Mouse (Mus musculus) fibroblast of lung, adult 2 months (primary cell): Measurements from ENCODE around the gene Eif2s2.

Source experiments
- DNase-seq: peaks from one replicate; pipeline ENCODE4 v3.0.0-alpha.2; 2011; ENCODE audit warnings: low read depth

The Eif2s2 gene

GRCm38 (mm10) chr2:154893045-154893385 lies 280 bp upstream of the Eif2s2 start:
- no peak for DNase-seq

GRCm38 (mm10) chr2:154891585-154891984 lies 1.1 kb downstream of the Eif2s2 start:
- DNase-seq, result no peak

GRCm38 (mm10) chr2:154876621-154877020 lies 16.1 kb downstream of the Eif2s2 start:
- no peak for DNase-seq

GRCm38 (mm10) chr2:154869954-154870641 lies 22.6 kb downstream of the Eif2s2 start:
- no peak for DNase-seq

- DNase-seq, result no peak
These were observed 24.6 kb downstream of the Eif2s2 start for GRCm38 (mm10) chr2:154868106-154868505.

- DNase-seq, result no peak
These were observed 27.0 kb downstream of the Eif2s2 start for GRCm38 (mm10) chr2:154865696-154866095.

- no peak for DNase-seq
These were observed 29.1 kb downstream of the Eif2s2 start for GRCm38 (mm10) chr2:154863672-154864071.

- peak; percentile 38 for DNase-seq
These were observed 37.4 kb downstream of the Eif2s2 start for GRCm38 (mm10) chr2:154855383-154855782.

GRCm38 (mm10) chr2:154848086-154848485 lies 44.6 kb downstream of the Eif2s2 start:
- no peak for DNase-seq

GRCm38 (mm10) chr2:154836537-154836936 lies 56.2 kb downstream of the Eif2s2 start:
- DNase-seq, result no peak

- no peak for DNase-seq
These were observed 58.4 kb downstream of the Eif2s2 start for GRCm38 (mm10) chr2:154834149-154834865.

- DNase-seq, result no peak
These were observed 60.3 kb downstream of the Eif2s2 start for GRCm38 (mm10) chr2:154832471-154832870.

- DNase-seq, result no peak
These were observed 65.2 kb downstream of the Eif2s2 start for GRCm38 (mm10) chr2:154827521-154827920.

- DNase-seq, result no peak
These were observed 66.6 kb downstream of the Eif2s2 start for GRCm38 (mm10) chr2:154826054-154826538.
